7 mouse cellular contexts compared by ENCODE assay signal in the genomic region with DNA sequence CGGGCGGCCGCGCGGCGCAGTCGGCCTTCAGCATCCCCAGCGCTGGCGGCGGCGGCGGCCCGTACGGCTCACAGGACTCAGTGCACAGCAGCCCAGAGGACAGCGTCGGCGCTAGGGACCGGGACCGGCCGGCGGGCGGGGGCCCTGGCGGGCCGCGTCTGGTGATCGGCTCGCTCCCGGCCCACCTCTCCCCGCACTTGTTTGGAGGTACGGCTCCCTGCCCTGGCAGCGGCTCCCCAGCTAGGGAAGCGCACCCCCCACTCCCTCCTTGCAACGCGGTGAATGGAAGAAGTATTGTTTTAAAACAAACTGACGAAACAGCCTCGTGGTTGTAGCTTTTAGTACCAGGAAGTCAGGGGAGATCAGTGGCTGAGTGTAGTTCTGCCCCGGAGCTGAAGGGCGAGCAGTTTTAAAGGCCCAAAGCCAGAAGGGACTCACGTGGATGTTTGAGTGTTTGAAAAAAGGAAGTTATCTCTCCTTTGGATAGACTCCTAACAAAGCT. TPM values are rescaled to one million over a fixed set of nuclear protein-coding genes. Genes with fewer than 3 reads are reported as not detected.
DNase-seq lines count a peak whose midpoint lies in the region; ATAC-seq lines count a peak whose summit lies in the region.

No protein-coding gene starts in this region.

- H3K9ac ChIP-seq in hindbrain, embryonic 14.5 days: peak overlapping the region; percentile 85

- H3K9me3 ChIP-seq in hindbrain, embryonic 14.5 days (ENCODE audit: control insufficient read depth, low read length): no peaks in the 10 kb centered on the region

- intact Hi-C loops in left cerebral cortex, postnatal 25 days (cut with DNase I): loop anchor here (2.0 to 5.0 kb wide), 3 partner anchors 115 to 225 kb away; a partner anchor contains a TSS

- ATAC-seq in activated CD4-positive, CD25-positive, alpha-beta regulatory T cell, adult 4 months: peak; percentile 70
- peak; percentile 49 for ATAC-seq in hindbrain, embryonic 14.5 days (ENCODE audit: low FRiP score)
- peak; percentile 66 for ATAC-seq in megakaryocyte-erythroid progenitor cell, adult 5-6 weeks (replicated peaks; ENCODE audit: low FRiP score, low TSS enrichment, poor library complexity, severe bottlenecking)

- H3K4me3 ChIP-seq in hindbrain, embryonic 14.5 days (replicated peaks; ENCODE audit: low read length): peak overlapping the region; percentile 67

- peak overlapping the region; percentile 96 for H3K27ac ChIP-seq in hindbrain, embryonic 14.5 days

- peaks cover 24% of the 10 kb centered on the region for H3K4me1 ChIP-seq in hindbrain, embryonic 14.5 days (replicated peaks; ENCODE audit: control insufficient read depth, insufficient read depth, low read length)

- no peaks in the 10 kb centered on the region for H3K27me3 ChIP-seq in hindbrain, embryonic 14.5 days (ENCODE audit: control insufficient read depth, insufficient read depth, low read length)

- DNase-seq in cerebellum, postnatal 10 days: peak; percentile 67 to 68
- DNase-seq in frontal cortex, postnatal 36 days (ENCODE audit: low spot score in 2 of 2): peak; percentile 37 to 40
- DNase-seq in hindbrain, embryonic 14.5 days (ENCODE audit: low spot score): peak; percentile 64
- DNase-seq in left cerebral cortex, postnatal 25 days (ENCODE audit: low spot score in 2 of 2): peak; percentile 38 to 47
- DNase-seq in right cerebral cortex, postnatal 25 days: peak; percentile 48

- no peaks in the 10 kb centered on the region for H3K36me3 ChIP-seq in hindbrain, embryonic 14.5 days (replicated peaks; ENCODE audit: control insufficient read depth, insufficient read depth)

- under 1% methylated on average over 39 of the region's 39 CpGs for WGBS in hindbrain, embryonic 14.5 days

- peak overlapping the region; percentile 58 for H3K4me2 ChIP-seq in hindbrain, embryonic 14.5 days (replicated peaks)

RNA-seq across cellular contexts. Expression of a gene that starts 0.6 kb away (rescaled TPM):
- 10 to 100 TPM; 19.6 to 27.1 TPM for polyA plus RNA-seq in activated CD4-positive, CD25-positive, alpha-beta regulatory T cell, adult 4 months (2017; shearing (Covaris generic))
- 6.1 and 7.7 TPM in 2 replicates for polyA plus RNA-seq in hindbrain, embryonic 14.5 days (2014; fragmentation: Nextera tagmentation; extraction: Ambion mirVana)
- 10 to 100 TPM; 16.0 to 18.1 TPM for total RNA-seq in left cerebral cortex, postnatal 25 days (2021)
- total RNA-seq in megakaryocyte-erythroid progenitor cell, adult 5-6 weeks (2014; fragmentation: Nextera tagmentation): 16.1 and 25.6 TPM in 2 replicates
- 27.2 and 46.6 TPM in 2 replicates for total RNA-seq in megakaryocyte-erythroid progenitor cell, adult 5-6 weeks (2017)

Comparison
In these comparisons a context has a peak if more than half of its experiments do, and no peak if none do; other contexts are left out.
1. Peak in every context shown above with its lines: DNase-seq, ATAC-seq, H3K4me3 ChIP-seq and H3K27ac ChIP-seq.